ENCODE assay signal across 8 mouse cellular contexts in the genomic region with DNA sequence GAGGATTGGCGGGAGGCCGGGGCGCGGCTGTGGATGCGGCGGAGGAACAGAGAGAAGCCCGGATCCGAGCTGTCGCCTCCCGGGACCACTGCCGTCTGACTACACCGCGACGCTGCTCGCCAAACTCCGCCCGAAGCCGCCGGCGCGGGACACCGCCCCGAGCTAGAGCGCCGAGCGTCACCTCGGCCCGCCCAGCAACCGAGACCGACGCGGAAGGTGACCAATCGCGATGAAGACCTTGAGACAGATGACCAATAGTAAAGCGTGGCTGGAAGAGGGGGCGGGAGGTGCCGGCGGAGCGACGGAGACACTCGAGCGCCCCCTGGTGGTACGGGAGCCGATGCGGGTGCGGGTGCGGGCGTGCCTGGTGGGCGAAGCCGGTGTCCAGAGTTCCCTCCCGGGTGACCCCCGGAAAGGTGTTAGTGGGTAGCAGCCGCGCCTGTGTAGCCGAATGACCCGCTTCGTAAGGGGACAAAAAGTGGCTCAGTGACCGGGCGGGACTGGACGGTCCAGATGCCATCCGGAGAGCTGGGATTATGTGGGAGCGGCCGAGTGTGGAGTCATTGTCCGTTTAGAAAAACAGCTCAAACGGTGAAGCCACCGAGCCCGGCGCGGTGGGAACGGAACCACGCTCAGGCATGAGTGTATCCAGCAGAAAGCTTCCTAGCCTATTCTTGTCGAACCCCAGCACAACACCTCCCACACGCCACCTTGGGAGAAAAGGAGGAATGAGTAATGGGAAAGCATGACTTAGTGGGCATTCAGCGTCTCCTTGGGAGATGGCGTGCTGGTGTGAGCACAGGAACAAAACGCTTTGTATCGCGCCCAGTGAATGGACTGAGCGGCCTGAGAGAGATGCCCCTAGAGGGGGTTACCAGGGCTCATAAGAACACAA. TPM values are rescaled to one million over a fixed set of nuclear protein-coding genes. Genes with fewer than 3 reads are reported as not detected.
DNase-seq lines count a peak whose midpoint lies in the region; ATAC-seq lines count a peak whose summit lies in the region.

A gene (minus strand): TSS at position 98 of the 895 bp plus-strand sequence.

- peak within 1 kb of the TSS; percentile 89 for H3K9ac ChIP-seq in hindbrain, embryonic 16.5 days (ENCODE audit: low read depth, low read length)

- no peaks in the 10 kb centered on the region for H3K36me3 ChIP-seq in hindbrain, embryonic 16.5 days (ENCODE audit: control insufficient read depth, insufficient read depth, low read length)
- no peaks in the 10 kb centered on the region for H3K36me3 ChIP-seq in macrophage (ENCODE audit: inconsistent target)

- peak; percentile 97 for DNase-seq in T-cell, adult 2 months (ENCODE audit: low spot score)
- peak; percentile 99 to 100 for DNase-seq in cerebellum, postnatal 36 days
- peak; percentile 99 for DNase-seq in gastrocnemius, adult 18-20 months (ENCODE audit: low spot score)
- peak; percentile 99 for DNase-seq in left cerebral cortex, adult 18-20 months (ENCODE audit: low spot score in 2 of 2)
- DNase-seq in right cerebral cortex, adult 18-20 months: peak; percentile 98
- DNase-seq in urinary bladder, postnatal 10 days (ENCODE audit: low spot score): peak; percentile 98

- no peaks in the 10 kb centered on the region for H3K9me3 ChIP-seq in hindbrain, embryonic 16.5 days (ENCODE audit: control insufficient read depth, low read length)

- H3K4me1 ChIP-seq in hindbrain, embryonic 16.5 days (ENCODE audit: control insufficient read depth, insufficient read depth, low read depth, low read length): peaks cover 36% of the 10 kb centered on the region

- H3K27me3 ChIP-seq in hindbrain, embryonic 16.5 days (replicated peaks; ENCODE audit: control insufficient read depth, insufficient read depth, low read length): no peaks in the 10 kb centered on the region

- peak within 1 kb of the TSS; percentile 99 for H3K27ac ChIP-seq in hindbrain, embryonic 16.5 days (ENCODE audit: low read depth, low read length)
- H3K27ac ChIP-seq in macrophage: peak within 1 kb of the TSS; percentile 46

- peak within 1 kb of the TSS; percentile 72 for H3K4me3 ChIP-seq in hindbrain, embryonic 16.5 days (ENCODE audit: low read length)
- H3K4me3 ChIP-seq in macrophage (ENCODE audit: inconsistent target): peak within 1 kb of the TSS; percentile 82

- WGBS in hindbrain, embryonic 16.5 days: under 1% methylated on average over 78 of the region's 79 CpGs
- WGBS in macrophage (ENCODE audit: missing documents): 1% methylated on average over 75 of the region's 79 CpGs

- peak within 1 kb of the TSS; percentile 81 for H3K4me2 ChIP-seq in hindbrain, embryonic 16.5 days (ENCODE audit: low read length)

- peak; percentile 96 for ATAC-seq in hindbrain, embryonic 16.5 days

- H3K79me2 ChIP-seq in macrophage (ENCODE audit: inconsistent target): peaks cover 41% of the 10 kb centered on the region

RNA-seq across cellular contexts. Expression of the gene that starts here (rescaled TPM):
- total RNA-seq in gastrocnemius, adult 18-20 months (2021): 100 to 1,000 TPM; 255 to 285 TPM
- 99.4 and 119 TPM in 2 replicates for polyA plus RNA-seq in hindbrain, embryonic 16.5 days (2015; fragmentation: Nextera tagmentation; extraction: Ambion mirVana)
- 100 to 1,000 TPM; 429 to 451 TPM for total RNA-seq in left cerebral cortex, adult 18-20 months (2021)
- total RNA-seq in macrophage (2018; cell fraction: chromatin; rRNA removed): 100 to 1,000 TPM in 23 of 26 experiments, 10 to 100 TPM in 3; 94.6 to 423 (median 136) TPM
- total RNA-seq in macrophage (2018; cell fraction: cytosol; rRNA removed): 10 to 100 TPM; 29.4 to 75.0 (median 43.7) TPM
- 100 to 1,000 TPM in 15 of 26 experiments, 10 to 100 TPM in 11; 83.0 to 238 (median 109) TPM for total RNA-seq in macrophage (2018; cell fraction: nucleus; rRNA removed)
- polyA plus RNA-seq in macrophage (2018): 23.6 to 34.5 TPM (median 26.9 TPM) in 3 replicates

Comparison
In these comparisons a context has a peak if more than half of its experiments do, and no peak if none do; other contexts are left out.
1. Peak in every context shown above with its lines: DNase-seq, ATAC-seq, H3K4me3 ChIP-seq and H3K27ac ChIP-seq.